In genomic region chr5:66169099-66169485, GRCm38 (mm10) we compare ENCODE assay signal across 11 mouse cellular contexts.
"Had no signal": no experiment of that assay in that cellular context is flagged by ENCODE, and none has a peak within 500 bp of the region (broad histone marks: within the 10 kb centered on the region; RNA-seq: fewer than 3 reads in every experiment).

No protein-coding gene starts in this region.

- H3K27ac ChIP-seq: kidney, embryonic 15.5 days; left cerebral cortex, adult 2 months; limb, embryonic 10.5 days; liver, embryonic 15.5 days; midbrain, embryonic 13.5 days had no signal

- H3K36me3 ChIP-seq: kidney, embryonic 15.5 days; limb, embryonic 10.5 days; liver, embryonic 15.5 days; midbrain, embryonic 13.5 days had no signal

- H3K27me3 ChIP-seq: kidney, embryonic 15.5 days; liver, embryonic 15.5 days; midbrain, embryonic 13.5 days had no signal

- DNase-seq: kidney, postnatal 14 days; lung, adult 2 months; lung, postnatal 36 days; right cerebral cortex, postnatal 25 days; thymus, adult 2 months; thymus, postnatal 25 days had no signal

- H3K4me1 ChIP-seq: limb, embryonic 10.5 days; midbrain, embryonic 13.5 days had no signal

- H3K4me3 ChIP-seq: kidney, embryonic 15.5 days; left cerebral cortex, adult 2 months; limb, embryonic 10.5 days; liver, embryonic 15.5 days; midbrain, embryonic 13.5 days had no signal
